Mouse (Mus musculus) MEL-GATA-1-ER (cell line): ENCODE results near the gene Try10.
"Not testable (repeated sequence)": the region's sequence is repeated elsewhere in the genome, so short reads cannot be mapped to it uniquely, and the experiment has no call there.

Source experiments
- DNase-seq: peaks from one replicate; pipeline ENCODE4 v3.0.0-alpha.2; 2012; ENCODE audit warnings: low read depth; ENCODE audit errors: extremely low read depth

Try10 gene

DNA sequence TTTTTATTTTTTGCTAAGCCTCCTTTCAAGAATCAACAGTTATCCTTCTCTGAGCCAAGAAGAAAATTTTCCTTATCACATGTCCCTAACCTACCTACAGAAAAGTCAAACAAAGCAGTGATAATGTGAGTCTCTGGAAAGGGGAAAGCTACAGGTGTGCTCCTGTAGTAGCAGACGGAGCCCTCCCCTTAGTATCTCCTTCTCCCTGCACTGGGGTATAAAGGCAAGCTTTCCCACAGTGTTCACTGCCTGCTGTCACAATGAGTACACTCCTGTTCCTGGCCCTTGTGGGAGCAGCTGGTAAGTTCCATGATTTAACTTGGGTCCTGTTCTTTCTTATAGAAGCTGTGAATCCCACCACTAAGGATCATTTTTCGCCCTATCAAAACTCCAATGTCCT is at the start of gene Try10:
Gene Try10 (plus strand): TSS at position 174 of the 400 bp plus-strand sequence.
- DNase-seq: no peak

DNA sequence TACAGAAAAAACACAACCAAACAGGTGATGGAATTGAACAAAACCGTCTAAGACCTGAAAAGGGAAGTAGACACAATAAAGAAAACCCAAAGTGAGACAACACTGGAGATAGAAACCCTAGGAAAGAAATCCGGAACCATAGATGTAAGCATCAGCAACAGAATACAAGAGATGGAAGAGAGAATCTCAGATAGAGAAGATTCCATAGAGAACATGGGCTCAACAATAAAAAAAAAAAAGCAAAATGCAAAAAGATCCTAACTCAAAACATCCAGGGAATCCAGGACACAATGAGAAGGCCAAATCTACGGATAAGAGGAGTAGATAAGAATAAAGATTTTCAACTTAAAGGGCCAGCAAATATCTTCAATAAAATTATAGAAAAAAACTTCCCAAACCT is 37.2 kb upstream of the Try10 start, which contains the start of gene Try5:
Gene Try5 (minus strand): TSS at position 101 of the 400 bp plus-strand sequence.
- DNase-seq: not testable (repeated sequence)

DNA sequence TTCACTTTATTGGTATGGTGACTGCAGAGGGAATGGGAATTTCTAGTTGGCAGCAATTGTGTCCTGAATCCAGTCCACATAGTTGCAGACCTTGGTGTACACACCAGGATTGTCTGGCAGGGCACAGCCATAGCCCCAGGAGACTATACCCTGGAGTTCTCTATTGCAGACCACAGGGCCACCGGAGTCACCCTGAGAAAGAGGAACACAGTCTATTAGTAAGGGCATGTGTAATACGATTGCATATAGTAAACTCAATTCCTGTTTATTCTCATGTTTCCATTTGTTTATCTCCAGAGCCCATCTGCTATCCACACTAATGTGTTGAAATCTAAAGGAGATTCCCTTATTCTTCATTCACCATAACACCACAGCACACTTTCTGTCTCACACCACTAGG is 19.9 kb downstream of the Try10 start:
- not testable (repeated sequence) for DNase-seq

DNA sequence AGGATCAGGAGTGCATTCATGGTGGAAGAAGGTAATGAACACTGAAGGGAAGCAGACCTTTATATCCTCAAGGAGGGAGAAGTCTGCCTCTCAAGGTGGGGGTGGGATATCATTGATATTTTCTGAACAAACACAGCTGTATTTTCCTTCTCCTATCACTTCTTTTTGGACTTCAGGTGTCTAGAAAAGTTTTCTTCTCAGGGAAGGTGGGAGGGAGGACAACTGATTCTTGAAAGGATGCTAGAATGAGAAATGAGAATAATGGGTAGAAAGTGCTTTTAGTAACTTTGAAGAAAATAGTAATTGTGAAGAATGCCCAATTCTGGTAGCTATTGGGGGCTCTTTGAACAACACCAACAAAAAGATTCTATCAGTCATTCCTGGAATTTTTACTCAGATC is 23.7 kb downstream of the Try10 start, which contains the start of gene Prss3:
Gene Prss3 (minus strand): TSS at position 101 of the 400 bp plus-strand sequence.
- not testable (repeated sequence) for DNase-seq

DNA sequence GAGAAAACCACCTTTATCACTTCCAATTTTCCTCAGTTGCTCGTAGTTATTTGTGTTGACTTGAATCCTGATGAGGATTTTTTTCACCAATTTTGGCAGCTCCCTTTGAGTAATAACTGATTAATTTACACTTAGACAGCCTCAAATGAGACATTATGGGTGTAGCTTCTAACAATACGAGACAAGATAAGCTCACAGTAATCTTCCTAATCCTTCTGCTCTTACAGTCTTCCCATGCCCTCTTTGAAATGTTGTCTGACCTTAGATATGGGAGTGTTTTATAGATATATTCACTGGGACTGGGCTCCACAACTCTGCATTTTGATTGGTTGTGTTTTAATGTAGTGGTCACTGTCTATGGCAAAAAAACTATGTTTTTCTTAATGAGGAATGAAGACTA is 32.9 kb downstream of the Try10 start:
- DNase-seq: no peak

DNA sequence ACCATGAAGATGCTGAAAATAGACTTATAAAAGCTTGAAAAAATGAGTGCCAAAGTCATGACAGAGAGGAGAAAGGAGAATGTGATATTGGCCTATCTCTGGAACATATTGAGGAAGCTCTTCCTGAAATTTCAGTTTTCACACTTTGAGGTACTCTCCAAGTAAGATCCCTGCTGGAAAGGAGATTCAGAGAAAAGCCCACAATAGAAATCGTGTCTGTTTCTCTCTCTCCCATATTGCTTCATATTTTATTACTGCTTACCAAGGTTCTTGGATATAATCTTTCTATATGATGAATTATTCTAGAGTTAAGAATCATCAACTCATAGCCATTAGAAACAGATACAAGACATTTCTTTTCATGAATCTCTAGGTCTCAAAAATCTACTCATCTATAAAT is 37.7 kb downstream of the Try10 start:
- not testable (repeated sequence) for DNase-seq

DNA sequence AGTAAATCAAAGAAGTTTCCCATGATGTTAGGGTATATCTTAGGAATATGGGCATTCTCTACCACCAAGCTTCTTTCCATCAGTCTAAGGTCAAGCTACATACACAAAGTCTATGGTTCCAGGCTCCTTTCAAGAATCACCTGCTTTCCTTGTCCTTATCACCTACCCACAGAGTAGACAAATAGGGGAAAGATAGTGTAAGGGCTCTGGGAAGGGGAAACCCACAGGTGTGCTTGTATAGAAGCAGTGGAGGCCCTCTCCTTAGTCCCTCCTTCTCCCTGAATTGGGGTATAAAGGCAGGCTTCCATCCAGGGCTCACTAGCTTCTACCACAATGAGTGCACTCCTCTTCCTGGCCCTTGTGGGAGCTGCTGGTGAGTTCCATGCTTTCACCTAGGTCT is 38.2 kb downstream of the Try10 start, which contains the start of gene Gm5771:
Gene Gm5771 (plus strand): TSS at position 301 of the 400 bp plus-strand sequence.
- DNase-seq: not testable (repeated sequence)
